Mouse (Mus musculus) G1E-ER4 (cell line): ENCODE measurements around the gene Rsph14. TPM values are rescaled to one million over a fixed set of nuclear protein-coding genes. Genes with fewer than 3 reads are reported as not detected.

Experiments
- GATA1 ChIP-seq: IDR thresholded peaks from one replicate; pipeline ENCODE4 v1.8.0; 2012; ENCODE audit warnings: low read length, inconsistent platforms
- polyA plus RNA-seq: library from polyadenylated mRNA; stranded (reverse); fragments of >175 nt; gene quantifications from 2 replicates; pipeline ENCODE4 v1.2.3, GENCODE M21; 2012

Rsph14 gene
- polyA plus RNA-seq, 1 experiment = not detected

DNA sequence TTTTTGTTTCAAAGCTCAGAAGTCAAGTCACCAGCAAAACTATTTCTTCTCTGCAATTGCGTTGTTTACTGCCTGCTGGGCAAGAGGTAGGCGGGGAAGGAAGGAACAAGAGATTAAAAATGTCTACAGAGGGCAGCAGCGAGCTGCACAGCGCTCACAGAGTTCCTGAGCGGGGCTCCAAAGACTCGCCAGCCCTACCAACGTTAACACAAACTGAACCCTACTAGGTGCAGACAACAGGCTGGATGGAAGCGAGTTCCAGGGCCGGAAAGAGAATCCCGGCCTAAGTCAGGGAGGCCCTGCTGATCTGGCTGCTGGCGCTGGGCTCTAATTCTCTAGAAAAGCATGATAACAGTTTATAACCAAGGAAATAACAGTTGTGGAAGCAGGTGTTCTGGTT is 27.0 kb upstream of the Rsph14 start:
- TF ChIP-seq GATA1 = no peak

DNA sequence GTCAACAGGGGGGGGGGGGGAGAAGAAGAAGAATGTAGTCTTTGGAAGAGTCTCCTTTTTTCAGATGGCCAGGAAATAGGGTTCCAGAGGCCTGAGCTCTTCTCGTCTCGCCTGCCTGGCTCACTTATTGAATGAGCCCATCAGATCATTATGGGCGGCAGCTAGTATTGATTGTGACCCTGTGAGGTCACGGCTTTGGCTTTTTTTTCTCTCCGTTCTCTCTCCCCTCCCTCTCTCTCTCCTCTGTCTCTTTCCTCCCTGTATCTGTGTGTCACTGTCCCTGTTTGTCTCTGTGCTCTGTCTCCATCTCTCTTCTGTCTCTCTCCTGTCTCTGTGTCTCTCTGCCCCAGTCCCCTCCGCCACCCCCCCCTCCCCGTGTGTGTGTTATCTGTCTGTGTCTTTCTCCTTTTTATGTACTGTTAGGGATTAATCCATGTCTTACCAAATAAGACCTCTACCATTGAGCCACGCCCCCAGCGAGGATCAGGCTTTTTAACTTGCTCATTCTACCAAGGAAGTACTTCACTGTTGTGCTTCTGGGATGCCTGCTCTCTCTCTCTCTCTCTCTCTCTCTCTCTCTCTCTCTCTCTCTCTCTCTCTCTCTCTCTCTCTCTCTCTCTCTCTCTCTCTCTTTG is 26.5 kb upstream of the Rsph14 start:
- no peak for TF ChIP-seq GATA1

DNA sequence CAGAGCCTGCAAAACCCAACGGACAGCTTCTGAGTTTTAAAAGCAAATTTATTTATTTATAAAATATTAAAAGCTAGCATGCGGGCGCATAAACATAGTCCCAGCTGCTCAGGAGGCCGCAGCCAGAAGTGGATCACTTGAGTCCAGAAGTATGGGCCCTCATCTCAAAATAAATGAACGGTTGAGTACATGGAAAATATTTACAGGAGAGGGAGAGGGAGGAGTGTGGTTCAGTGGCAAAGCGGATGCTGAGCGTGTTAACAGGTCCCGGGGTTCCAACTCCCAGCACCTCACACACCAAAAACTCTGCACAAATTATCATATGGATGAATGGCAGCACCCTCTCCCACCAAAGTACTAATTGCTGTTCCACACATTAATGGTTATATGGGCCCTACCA is 25.9 kb upstream of the Rsph14 start:
- no peak for TF ChIP-seq GATA1

DNA sequence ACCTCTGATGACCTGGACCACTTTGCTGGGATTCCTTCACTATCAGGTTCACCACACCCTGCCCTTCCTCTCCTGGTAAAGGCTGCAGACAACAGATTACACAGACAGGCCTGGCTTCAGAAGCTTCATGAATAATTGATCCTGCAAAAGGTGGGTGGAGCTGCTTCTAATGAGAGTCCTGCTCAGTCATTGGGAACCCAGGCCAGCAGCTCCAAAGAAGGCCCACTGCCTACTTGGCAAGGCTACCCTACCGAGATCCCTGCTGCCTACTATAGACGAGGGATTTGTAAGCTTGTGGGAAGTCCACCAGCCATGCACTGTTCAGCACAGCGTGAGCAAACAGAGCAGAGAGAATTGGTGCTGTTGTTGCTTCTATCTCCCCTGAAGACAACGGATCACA is 23.9 kb upstream of the Rsph14 start:
- TF ChIP-seq GATA1 = no peak

DNA sequence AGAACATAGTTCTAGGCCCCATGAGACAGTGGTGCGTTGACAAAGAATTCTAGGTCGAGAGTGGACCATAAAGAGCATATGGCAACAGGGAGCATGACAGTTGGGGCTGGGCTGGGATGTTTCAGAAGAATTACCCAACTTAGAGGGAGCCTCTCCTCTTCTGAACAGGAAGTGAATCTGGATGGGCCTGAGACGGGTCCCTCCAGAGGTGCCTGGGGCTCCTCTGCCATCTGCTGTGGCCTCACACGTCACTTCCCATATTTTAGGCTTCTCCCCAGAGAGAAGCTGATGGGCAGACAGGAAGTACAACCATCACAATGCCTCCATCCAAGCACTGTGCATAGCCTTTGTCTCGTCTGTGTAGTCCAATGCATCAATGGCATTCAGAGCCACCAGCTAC is 23.3 kb upstream of the Rsph14 start:
- TF ChIP-seq GATA1 = no peak

DNA sequence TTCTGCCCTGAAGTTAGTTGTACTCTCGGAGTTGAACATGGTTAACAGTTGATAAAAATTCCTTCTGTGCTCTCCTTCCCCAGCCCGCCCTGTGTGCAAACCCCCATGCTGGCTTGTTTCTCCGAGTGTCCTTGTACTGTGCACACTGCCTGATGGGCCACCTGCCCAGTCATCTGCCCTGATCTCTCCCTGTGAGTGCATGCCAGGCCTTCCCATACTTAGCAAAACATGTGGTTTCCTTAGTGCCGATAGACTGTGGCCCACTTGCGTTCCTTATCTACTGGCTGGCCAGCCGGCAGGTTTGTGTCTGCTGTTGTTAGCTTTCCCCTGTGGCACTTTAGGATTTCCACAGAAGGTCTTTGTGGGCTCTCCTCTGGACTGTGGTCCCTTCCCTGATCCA is 21.7 kb upstream of the Rsph14 start:
- no peak for TF ChIP-seq GATA1

DNA sequence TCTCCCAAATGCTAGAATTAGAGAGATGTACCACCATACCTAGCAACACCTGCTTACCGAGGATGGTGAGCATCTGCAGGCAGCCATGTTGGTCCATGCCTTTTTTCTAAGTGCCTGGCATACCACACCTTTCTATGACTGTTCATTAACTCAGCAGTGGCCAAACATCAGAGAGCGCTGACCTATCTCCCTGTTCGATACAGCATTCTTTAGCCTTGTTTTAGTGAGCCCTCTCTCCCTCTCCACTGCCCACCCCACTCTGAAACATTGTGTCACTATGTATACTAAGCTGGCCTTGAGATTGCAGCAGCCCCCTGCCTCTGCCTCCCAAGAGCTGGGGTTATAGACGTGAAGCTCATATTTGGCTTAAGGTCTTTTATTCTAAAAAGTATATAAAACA is 21.3 kb upstream of the Rsph14 start:
- TF ChIP-seq GATA1 = no peak

DNA sequence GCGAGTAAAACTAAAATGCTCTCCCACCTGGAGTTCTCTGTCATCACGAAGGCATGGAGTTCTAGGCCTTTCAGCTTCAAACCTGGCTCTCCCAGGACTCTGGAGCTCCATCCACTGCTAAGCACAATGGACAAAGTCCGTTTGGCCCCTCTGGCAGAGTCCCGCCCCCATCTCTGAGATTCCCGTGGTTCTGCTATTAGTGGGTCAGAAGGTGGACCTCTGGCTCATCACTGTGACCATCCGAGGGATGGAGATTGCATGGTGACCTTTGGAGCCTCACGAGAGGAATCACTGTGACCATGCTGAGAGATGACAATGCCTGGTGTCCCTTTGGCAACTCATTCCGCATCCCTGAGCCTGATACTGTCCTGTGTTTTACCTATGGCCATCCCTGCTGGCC is 20.5 kb upstream of the Rsph14 start:
- no peak for TF ChIP-seq GATA1

DNA sequence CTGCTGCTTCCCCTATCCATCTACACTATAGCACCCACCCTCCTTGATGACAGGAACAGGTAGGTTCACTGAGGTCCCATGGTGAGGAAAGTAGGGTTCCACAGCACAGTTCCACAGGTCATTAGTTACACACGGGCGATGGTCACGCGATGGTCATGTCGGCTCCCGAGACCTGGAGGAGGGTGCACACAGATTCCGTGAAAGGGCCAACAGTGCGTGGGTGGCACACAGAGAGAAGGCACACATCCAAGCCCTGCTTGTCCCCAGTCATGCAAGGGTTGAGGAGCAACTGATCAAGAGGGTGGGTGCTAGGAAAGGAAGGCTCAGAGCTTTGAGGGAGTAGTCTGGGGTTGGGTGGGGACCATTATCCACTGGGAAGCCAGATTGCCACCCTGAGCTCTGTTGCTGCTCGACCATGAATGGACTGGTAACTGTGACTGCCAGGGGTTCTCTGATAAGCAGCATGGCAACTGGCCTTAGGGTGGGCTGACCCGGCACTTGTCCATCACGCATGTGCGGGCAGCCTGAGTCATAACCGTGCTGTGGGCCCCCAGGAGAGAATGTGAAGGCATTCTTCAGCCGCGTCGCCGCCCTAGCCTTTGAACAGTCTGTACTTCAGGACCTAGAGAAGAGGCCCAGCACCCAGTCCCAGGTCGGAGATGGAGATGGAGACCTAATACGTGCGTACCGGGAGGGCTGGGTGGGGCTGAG is 19.1 kb upstream of the Rsph14 start:
- TF ChIP-seq GATA1 = no peak

DNA sequence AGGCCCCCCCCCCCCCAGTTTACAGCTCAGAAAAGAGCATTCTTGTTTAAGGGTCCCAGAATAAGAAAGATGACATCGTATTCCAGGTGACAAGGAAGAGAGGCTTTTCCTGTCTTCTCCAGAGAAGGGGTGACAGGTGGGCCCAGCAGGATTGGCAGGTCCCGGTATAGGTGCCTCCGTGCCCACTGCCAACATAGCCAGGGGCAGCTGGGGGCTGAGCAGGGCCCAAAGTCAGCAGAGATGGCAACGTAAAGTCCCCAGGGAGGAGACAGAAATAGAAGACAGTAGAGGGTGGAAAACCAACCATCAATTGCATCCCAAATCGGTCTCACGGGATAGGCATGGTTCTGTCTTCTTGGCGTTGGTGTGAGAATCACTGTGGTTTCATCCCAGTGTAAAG is 16.3 kb upstream of the Rsph14 start:
- TF ChIP-seq GATA1 = no peak

DNA sequence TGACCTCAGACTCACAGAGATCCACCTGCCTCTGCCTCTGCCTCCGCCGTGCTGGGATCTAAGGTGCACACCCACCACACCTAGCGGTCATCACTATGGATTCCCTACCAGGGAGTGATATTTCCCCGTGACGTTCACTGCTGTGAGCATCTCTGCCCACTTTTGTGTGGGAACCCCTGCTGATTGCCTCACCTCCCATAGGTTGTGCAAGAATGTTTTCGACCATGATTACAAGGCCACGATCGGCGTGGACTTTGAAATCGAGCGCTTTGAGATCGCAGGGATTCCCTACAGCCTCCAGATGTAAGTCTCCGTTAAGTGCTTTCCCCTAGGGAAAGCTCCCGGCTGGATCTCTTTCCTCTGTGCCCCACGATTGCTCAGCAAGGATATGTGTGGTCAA is 13.4 kb upstream of the Rsph14 start:
- no peak for TF ChIP-seq GATA1

DNA sequence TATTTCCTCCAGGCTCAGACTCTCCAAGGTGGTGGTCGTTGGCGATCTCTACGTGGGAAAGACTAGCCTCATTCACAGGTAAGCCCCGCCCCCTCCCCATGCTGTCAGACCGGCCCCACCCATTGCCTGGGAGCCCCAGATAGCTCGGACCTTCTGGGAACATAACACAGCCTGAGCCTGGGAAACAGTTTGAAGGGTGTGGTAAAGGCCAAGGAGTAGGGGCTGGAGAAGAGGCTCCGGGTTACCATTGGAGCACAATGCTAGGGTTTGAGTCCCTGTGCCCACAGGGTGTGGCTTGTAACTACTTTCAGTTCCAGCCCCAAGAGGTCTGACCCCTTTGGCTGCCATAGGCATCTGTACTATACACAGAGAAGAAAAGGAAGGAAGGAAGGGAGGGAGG is 12.1 kb upstream of the Rsph14 start:
- no peak for TF ChIP-seq GATA1

DNA sequence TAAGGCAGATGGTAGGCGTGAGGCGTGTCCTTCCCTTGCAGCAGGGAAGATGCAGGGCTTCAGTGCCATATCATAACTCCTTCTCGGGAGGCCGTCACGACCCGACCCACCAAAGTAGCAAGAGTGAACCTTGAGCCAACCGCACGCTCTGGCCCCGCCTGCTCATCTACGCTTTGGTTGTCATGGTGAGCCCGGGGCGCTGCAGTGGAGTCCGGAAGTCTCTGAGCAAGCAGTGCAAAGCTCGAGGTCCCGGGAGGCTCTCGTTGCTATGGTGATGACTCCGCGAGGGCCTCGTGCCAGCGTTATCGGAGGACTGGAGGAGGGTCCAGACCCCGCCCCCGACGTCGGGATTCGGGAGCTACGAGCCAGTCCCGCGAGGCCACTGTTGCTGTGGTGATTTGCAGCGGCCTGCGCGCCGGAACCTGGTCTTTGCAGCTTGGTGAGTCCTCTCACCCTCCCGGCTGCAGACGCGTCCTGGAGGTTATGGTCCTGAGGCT is 4.5 kb upstream of the Rsph14 start, which contains the start of gene Rab36:
Gene Rab36 (plus strand): TSS at position 176 of the 497 bp plus-strand sequence.
- no peak for TF ChIP-seq GATA1

DNA sequence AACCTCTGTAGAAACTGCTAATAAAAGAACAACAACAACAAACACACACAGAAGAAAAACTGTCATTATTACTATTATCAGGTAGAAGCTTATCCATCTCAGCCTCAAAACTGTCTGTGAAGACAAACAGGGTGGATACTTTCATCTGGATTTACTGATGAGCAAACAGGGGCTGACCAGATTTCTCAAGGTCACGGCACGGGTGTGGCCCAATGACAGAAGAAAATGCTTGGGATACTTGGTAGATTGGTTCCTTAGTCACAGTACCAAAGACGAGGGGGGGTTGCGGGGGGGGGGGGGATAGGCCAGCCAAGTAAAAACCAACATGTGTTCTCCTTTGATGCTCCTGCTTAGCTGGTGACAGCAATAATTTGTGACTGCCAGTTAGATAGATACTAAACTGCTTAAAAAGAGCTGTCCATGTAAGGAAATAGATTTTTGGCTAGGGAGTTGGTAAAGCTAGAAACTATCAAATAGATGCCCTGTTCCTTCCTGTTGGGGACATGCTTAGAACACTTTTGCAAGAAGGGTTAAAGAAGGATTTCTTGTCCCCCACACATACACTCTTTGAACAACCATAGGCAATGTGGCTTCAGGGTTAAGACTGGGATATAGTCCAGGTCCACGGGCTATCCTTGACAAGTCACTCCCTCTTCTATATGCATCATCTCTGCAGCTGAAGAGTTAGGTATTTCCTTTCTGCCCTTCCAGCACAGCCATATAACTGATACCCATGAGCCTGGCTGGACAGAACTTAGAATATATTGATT is 856 bp downstream of the Rsph14 start:
- TF ChIP-seq GATA1 = no peak

DNA sequence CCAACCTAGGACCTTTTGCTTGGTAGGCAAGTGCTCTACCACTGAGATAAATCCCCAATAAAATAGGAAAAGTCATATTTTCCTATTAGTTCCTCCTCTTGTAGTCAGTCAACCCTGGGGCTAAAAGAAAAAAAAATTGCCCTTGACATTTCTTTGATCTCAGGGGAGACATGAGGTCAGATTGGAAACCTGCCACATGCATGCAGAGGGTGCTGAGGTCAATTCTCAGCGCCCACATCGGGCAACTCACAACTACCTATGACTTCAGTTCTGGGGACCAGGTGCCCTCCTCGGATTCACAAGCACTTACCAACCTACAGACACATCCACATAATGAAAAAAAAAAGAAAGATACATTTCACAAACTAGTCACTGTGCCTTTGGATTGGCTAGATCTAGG is 2.2 kb downstream of the Rsph14 start:
- no peak for TF ChIP-seq GATA1

DNA sequence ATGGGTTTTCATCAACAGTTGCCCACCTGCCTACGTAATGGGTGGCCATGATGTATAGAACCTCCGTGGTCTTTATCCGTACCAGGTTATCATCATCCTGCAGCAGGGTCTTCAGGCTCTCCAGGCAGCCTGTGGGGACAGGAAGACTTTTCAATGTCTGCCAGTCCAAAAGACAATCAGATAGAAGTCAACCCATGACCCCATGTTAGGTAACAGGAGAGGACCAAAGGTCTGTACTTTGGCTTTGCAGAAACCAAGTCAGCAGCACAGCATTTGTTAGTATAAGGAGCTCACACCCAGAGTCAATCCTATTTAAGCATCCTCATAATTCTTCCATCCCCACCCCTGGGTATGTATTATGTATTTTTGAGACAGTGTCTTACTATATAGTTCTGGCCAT is 2.7 kb downstream of the Rsph14 start:
- no peak for TF ChIP-seq GATA1
